Mouse (Mus musculus): ENCODE measurements at regions not wholly inside any gene's neighbourhood (a gene's known extent, or its start where the extent isn't known, plus 50 kb on each side); places are given as distances from the start of the nearest gene placed in this dataset.
"Not testable (repeated sequence)": the region's sequence is repeated elsewhere in the genome, so short reads cannot be mapped to it uniquely, and the experiment has no call there.

DNA sequence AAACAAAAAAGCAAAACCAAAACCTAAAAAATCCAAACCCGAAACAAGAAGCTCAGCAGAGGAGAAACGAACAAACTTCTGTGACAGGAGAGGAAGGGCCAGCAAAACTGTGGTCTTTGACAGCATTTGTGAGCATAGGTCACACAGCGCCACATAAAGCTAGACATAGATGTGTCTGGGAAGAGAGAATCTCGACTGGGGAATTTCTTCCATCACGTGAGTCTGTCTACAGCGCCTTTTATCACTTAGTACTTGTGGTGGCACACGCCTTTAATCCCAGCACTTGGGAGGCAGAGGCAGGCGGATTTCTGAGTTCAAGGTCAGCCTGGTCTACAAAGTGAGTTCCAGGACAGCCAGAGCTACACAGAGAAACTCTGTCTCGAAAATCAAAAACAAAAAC, 250.2 kb upstream of the Tgfbr2 start:
- not testable (repeated sequence) for DNase-seq

DNA sequence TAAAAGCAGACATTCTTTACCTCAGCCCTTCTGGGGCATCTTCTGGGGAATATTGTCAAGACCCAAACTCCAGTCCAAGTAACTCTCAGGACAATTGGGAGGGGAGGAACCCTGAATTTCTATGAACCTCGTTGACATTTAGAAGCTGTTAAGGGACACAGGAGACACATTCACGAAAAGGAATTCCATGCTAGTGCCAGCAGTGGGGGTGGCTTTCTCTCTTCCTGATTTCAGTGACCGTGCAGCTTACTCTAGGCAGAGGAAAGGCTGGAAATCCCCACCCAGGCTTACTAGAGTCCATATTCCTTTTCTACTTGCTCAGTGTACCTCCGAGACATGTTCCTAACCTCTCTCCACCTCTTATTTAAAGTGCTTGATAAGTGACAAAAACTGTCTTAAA, 239.9 kb upstream of the Tgfbr2 start:
- DNase-seq: no peak

DNA sequence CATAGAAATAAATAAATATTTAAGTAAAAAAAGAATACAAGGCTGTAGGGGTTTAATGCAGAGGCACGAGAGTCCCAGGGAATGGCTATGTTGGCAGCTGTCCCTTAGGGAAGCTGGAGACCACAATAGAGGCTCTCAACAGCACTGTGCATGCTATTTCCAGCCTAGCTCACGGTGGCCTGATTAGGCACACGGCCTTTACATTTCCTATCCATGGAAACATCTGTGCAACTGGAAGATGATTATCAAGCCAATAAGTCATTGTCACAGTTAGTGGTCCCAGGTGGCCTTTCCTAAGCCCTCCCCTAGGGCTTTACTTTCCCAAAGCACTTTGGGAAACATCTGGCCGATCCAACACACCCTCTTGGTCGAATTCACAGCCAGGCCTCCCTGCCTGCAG, 235.9 kb upstream of the Tgfbr2 start:
- no peak for DNase-seq

DNA sequence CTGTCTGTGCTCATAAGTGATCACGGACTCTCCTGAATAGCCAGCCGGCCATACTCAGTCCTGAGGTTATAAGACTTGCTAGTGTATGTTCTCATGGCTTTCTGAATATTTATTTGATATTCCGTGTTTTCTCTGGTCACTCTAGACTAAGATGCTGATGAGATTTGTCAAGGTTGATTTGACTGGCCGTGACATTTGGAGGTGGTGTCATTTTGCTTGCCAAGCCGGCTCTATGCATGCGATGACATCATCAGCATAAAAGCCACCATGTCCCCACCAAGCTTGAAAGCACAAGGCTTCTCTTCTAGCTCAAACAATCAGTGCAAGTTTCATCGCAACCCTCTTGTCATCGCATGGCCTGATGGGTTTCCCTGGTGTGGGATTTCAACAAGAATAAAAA, 235.3 kb upstream of the Tgfbr2 start:
- DNase-seq: no peak

DNA sequence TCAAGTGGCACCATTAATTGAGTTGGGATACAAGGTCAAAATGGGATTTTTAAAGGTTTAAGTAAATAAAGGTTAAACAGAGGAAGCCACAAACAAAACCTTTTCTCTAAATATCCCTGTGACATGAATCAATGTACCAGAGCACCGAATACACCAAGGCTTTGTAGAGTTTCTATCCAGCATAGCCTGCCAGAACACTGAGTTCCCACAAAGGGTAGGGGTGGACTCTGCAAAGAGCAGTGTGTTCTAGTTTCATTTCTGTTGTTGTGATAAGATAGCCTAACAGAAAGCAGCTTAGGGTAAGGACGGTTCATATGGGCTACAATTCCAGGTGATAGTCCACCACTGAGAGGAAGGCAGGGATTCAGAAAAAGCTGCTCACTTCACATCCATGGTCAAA, 233.0 kb upstream of the Tgfbr2 start:
- no peak for DNase-seq

DNA sequence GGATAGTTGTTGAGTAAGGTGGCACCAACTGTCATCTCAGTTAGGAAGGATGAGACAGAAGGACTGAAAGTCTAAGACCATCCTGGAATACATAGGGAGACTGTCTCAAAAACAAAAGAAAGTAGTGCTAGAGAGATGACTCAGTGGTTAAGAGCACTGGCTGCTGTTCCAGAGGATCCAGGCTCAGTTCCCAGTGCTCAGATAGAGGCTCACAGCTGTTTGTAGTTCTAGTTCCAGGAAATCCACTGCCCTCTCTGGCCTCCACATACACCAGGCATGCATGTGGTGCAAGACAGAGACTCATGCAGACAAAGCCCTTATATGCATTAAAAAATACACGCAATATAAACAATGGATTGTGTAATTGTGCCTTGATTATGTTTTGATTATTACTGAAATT, 229.9 kb upstream of the Tgfbr2 start:
- DNase-seq: no peak

DNA sequence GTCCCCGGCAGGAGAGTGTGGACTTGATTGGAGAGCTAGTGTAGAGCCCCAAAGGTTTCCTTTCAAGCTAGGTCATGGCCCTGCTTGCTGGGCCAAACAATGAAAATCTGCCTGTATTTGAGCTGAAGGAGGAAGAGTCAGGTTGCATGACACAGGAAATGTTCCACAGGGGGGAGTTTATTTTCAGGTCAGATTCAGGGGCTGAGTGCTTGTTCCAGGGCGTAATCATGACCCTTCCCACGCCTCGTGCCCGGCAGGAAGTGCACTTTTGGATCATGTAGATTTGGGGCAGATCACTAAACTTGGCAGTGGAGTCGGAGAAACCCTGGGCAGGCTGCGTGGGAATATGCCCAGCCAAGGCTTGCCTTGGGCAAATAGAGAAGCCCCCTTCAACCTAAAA, 226.7 kb upstream of the Tgfbr2 start:
- DNase-seq: no peak

DNA sequence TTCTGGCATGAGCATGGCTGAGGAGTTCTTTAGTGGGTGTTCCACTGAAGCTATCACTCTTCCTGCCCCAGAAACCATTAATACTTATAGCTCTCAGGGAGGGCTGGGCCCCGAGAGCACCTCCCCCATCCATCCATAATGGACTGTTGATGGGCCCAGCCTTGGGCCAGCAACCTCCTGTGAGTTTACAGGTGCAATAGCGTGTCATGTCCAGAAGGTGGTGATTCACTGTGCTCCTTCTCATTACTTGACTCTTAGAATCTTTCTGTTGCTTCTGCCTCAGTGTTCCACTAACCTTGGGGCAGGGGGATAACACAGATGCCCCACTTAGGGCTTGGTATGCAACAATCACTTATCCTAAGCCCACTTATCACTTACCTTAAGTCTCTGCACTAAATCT, 225.1 kb upstream of the Tgfbr2 start:
- no peak for DNase-seq

DNA sequence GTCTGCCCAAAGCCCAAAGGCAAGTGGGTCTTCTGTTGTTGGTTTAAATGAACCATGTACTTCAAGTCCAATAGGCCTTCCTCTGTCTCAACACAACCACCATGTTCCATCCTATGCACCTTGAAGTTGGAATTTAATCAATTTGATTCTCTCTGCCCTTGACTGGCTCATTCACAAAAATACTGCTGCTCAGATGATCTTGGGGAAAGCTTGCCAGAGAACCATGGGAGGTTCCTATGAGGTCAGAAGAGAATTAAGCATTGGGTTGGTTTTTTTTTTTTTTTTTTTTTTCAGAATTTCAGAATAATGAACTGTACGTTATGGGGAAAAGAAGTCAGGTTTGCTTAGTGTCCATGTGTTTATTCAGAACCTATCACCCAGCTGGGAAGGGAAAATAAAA, 224.1 kb upstream of the Tgfbr2 start:
- no peak for DNase-seq

DNA sequence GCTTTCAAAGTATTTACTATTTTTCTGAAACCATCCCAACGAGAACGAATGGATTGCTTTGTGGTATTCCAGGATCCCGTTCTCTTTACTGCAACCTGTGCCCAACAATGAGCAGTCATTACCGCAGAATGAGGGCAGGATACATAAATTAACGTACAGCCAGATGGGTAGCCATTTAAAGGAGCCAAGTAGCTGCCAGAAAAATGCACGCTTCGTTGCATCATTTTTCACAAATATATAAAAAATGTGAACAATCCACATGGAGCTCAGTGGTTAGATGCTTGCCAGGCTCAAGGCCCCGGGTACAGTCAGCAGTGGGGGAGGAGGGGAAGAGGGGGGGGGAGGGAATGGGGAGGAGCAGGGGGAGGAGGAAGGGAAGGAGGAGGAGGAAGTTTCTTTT, 217.1 kb upstream of the Tgfbr2 start:
- no peak for DNase-seq

DNA sequence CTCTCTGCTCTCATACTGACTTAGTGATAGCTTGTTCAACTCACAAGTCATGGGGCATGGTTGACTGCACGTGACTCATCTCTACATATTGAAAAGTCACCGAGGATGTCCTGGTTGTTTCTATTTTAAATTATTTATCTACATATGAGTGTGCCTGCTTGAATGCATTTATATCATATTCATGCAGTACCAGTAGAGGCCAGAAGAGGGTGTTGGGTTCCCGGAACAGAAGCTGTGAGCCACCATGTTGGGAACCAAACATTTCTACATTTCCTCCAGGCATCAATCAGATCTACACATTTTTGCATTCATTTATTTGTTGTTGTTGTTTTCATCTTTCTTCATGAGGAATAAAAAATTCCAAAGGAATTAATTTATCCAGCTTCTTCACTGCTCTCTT, 214.6 kb upstream of the Tgfbr2 start:
- no peak for DNase-seq

DNA sequence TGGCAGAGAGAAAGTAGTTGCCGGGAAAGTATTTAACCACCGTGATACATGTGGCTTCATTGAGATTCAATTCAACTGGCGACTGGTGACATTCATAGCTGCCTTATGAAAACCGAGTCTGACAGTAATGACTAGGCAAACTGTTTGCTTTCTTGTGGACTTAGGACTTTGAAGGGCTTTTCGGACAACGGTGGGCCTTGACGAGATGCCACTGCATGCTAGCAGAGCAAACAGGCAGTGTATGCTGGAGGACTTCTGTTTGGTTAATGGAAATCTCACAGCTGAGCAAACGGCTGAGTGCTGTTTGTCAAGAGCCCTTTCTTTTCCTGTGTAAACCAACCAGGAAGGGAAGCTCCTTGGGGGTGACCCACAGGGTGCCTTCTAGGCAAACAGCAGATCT, 213.7 kb upstream of the Tgfbr2 start:
- no peak for DNase-seq

DNA sequence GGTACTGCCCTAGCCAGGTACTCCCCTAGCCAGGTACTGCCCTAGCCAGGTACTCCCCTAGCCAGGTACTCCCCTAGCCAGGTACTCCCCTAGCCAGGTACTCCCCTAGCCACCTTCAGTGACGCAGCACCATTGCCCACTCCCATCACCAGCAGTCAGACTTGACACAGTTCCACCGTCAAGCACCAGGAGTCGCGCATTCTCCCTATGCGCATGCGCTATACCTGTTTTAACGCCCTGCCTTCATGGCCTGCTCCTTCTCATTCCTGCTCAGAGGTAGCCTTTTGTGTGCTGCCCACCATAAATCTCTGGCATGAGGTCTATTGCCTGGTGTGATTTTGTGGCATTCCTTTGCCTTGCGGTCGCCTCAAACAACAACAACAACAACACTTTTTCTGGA, 212.9 kb upstream of the Tgfbr2 start:
- no peak for DNase-seq

DNA sequence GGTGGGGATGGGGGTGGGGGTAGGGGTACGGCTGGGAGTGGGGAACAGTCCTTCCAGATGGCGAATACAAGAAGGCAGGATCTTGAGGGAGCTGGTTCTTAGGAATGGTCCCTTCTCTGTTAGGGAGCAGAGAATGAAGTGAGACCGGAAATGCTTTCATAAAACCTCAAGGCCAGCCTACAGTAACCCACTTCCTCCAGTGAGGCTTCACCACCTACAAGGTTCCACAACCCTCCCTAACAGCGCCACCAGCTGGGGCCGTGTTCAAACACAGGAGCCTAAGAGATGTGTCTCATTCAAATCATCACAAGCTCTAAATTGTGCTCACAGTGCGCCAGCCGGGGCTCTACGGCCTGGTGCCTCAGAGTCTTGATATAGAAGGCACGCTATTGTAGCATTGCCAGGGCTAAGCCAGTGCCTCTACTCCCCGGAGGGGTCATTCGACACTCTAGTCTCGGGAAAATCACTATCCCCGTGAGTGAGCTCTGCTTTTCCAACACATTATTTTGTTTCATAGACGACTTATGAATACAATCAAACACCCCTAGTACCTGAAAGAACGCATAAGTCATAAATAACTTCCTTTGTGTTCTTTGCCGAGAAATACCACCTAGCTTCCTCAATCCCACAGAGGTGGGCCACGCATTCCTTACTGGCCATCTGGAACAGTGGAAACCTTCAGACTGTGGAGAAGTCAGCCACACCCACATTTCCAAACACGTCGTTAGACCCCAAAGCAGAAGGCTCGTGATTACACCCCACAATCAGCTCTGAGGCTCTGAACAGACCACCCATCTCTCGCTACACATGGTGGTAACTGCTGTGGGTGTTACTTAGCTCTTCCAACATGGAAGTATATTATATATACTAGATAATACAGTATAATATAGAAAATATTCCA, 209.3 kb upstream of the Tgfbr2 start:
- DNase-seq: no peak

DNA sequence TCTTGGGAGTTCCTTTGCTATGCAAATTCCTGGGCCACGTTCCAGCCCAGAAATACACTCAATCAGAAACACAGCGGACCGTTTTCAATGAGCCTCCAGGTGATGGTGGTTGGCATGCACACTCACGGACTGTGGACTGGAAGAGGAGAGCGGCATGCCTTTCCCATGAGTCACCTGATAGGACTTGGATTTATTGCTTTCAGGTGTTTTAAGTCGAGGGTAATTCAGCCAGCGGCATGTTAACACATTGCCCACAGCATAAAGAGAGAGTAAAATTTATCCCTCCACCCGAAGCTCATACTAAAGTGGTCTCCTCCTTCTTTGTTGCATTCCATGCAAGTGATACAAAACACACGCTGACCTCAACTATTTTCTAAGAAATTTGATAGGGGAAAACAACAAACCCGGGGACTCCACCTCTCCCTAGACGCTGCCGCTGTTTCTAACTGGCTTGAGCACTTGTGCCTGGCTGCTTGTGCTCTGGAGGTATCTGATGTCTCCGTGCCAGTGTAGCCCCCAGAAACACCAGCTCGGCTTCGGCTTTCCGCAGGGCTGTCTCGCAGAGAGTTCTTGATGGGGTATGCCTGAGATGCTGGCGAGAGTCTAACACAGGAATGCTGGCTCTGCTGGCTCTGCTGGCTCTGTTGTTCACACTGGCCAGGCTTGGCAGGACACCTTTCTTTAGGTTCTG, 208.4 kb upstream of the Tgfbr2 start:
- DNase-seq: no peak

DNA sequence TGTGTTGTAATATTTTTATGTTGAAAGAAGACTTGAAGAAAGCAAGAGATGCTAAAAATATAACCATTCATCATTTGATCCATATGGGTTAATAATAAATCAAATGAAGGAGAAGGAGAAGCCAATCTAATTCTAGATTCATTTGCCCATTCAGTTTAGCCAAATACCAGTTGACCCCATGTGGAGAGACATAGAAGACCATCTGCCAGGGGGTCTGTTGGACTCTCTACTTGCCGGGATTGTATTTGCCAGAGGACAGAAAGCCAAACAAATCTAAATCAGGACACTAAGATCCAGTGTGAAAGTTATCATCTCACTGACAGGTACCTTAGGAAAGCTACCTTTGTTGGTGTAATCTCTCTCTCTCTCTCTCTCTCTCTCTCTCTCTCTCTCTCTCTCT, 202.5 kb upstream of the Tgfbr2 start:
- DNase-seq: no peak

DNA sequence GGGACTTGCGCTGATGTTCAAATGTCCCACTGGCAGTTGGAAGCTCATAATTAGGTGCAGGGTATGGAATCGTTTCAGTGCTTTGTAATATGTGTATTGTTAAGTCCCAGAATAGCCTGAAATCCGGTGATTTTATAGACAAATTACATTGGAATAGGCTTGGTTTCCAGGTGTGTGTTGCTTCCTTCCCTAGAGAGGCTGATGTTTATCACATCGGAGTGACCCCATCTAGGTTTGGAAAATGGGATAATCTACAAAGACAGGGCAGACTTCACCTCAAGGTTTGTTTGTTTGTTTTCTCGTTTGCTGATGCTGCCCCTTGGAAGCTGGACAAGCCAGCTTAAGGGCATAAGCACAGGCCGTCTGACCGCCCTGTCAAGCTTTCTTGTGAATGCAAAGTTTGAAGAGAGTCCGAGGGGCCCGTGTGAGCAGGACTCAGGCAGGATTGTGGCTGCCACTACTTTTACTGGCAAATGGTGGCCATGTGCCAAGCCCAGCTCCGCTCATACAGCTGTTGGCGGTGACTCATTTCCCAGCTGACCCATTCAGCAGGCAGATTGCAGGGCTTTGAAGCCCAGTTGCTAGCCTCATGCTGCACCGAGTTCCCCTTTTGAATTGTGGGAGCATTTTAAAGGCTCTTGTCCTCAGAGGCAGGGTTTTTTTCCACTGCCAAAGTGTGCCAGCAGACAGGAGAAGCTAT, 200.6 kb upstream of the Tgfbr2 start:
- DNase-seq: peak; percentile 10

DNA sequence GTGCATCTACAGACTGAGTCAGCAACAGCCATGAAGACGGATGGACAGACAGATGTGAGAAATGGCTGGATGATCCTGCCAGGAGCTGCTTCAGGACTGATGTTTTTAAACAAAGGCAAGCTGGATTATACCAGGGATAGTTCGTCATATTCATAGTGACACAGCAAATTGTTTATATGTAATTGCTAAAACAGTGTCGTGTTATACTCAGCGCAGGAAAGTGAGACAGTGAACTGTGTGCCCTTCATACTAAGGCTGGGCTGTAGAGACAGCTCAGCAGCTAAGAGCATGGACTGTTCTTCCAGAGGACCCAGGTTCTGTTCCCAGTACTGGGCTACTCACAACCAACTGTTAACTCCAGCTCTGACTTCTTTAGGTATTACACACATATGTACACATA, 199.2 kb upstream of the Tgfbr2 start:
- no peak for DNase-seq

DNA sequence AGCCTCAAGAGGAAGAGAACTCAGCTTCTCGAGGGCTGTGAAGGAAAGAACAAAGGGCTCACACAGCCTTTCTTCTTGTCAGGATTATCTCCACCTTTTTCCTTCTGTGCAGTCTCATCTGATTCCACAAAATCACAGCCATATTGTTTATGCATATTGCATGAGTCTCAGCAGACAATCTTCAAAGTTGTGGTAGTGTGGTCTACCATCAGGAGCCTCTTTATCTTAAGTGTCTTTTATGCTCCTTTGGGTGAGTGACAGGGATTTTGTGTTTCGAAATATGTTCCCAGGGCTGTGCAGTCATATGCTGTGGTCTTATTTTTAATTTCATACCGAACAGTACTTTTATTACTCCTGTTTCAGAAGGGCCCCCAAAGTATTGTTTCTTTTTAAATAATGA, 198.2 kb upstream of the Tgfbr2 start:
- DNase-seq: no peak

DNA sequence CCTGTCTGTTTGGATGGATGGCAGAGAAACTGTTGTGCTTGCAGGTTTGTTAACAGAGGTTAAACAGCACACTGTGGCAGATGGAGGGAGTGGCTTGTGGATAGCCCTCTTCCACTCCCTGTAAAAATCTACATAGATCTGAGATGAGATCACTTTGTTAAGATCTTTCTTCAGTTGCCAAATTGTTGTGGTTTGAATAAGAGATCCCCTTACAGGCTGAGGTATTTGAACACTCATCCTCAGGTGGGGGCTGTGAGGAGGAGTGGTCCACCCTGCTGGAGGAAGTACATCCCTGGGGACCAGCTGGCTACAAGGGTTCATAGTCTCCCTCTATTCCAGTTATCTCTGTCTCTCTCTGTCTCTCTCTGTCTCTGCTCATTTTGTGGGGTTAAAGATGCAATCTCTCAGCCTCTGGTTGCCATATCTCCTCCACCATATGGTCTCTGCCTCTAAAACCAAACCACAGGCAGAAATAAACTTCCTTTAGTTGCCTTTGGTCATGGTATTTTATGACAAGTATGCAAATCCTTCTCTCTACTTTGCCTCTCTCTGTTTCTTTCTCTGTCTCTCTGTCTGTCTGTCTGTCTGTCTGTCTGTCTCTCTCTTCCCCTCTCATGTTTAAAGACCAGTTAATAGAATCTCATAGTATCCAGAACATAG, 194.0 kb upstream of the Tgfbr2 start:
- DNase-seq: no peak

DNA sequence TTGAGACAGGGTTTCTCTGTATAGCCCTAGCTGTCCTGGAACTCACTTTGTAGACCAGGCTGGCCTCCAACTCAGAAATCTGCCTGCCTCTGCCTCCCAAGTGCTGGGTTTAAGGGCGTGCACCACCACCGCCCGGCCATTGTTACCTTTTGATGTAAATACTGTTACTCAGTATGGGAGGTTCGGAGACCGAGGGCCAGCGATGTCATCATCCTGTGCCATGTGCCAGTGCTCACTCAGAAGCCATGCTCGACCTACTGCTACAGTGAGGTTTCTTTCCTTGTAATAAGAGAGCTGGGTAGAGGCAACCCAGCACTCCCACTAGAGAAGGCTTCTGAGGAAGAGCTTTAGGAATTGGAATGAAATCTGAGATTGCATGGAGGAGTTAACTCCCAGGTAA, 191.6 kb upstream of the Tgfbr2 start:
- no peak for DNase-seq

DNA sequence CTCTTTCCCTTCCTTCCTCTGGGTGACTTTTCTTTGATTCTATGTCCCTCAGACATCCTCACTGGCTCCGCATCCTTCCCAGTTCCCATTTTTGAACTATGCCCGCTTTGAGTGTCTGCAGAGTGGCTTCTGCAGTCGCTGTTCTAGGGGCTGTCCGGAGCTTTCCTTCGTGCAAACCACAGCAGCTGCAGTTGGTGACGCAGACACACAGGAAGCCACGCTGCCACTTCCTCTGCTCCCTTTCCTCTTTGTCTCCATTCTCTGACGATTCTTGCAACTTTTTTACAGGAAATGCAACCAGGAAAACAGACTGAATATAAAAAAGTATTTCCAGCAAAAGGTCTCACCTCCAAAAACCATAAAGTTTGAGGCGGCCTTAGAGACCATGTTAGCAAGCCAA, 191.0 kb upstream of the Tgfbr2 start:
- no peak for DNase-seq

DNA sequence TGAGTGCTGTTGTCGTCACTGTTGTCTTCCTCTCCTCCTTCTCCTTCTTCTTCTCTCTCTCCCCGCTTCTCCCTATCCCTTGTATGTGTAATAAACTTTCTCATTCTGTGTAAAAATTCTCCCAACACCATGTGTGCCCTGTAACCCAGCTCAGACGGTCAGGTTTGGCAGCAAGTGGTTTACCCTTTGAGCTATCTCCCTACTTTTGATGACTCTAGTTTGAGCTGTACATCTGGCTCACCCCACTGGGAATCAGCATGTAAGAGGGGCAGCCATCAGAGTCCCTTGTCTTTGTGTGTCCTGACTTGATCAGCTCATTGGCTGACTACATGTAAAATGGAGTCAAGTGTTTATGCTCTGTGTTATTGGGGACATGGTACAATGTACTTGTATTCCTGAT, 190.5 kb upstream of the Tgfbr2 start:
- no peak for DNase-seq

Data from cerebellum, adult 9-11 months (tissue).